Mouse (Mus musculus) forebrain, embryonic 11.5 days (tissue): ENCODE data around the gene Tbc1d9. TPM values are rescaled to one million over a fixed set of nuclear protein-coding genes. Genes with fewer than 3 reads are reported as not detected.
A peak's percentile ranks its signal among the peaks of the same experiment; 100 is the strongest.

Experiments used
- ATAC-seq: fragments of 200-750 bp; cut with Nextera tagmentation; replicated peaks from 2 replicates; pipeline ENCODE4 v1.8.0; 2017; ENCODE audit warnings: moderate TSS enrichment; ENCODE audit not compliant: low FRiP score
- DNase-seq: peaks from one replicate; pipeline ENCODE4 v3.0.0-alpha.2; 2017; ENCODE audit warnings: low spot score
- H3K27ac ChIP-seq: fragments of 300-500 bp; sonication (generic); 2 replicates; pipeline ENCODE4 v1.5.1; 2014; ENCODE audit warnings: low read depth, low read length
- H3K27me3 ChIP-seq: fragments of 300-500 bp; sonication (generic); 2 replicates; pipeline ENCODE4 v1.6.1; 2014; ENCODE audit warnings: mild to moderate bottlenecking, low read length, mixed read lengths; ENCODE audit not compliant: control insufficient read depth, insufficient read depth
- H3K36me3 ChIP-seq: fragments of 300-500 bp; sonication (generic); 2 replicates; pipeline ENCODE4 v1.6.1; 2014; ENCODE audit warnings: mild to moderate bottlenecking, low read length, moderate library complexity, mixed read lengths; ENCODE audit not compliant: control insufficient read depth, insufficient read depth
- H3K4me1 ChIP-seq: fragments of 300-500 bp; sonication (generic); replicated peaks from 2 replicates; pipeline ENCODE4 v1.6.1; 2014; ENCODE audit warnings: low read length, mixed read lengths; ENCODE audit not compliant: control insufficient read depth, insufficient read depth
- H3K4me2 ChIP-seq: fragments of 300-500 bp; sonication (generic); 2 replicates; pipeline ENCODE4 v1.6.1; 2014; ENCODE audit warnings: low read depth, mild to moderate bottlenecking, low read length, moderate library complexity, mixed read lengths; ENCODE audit not compliant: severe bottlenecking
- H3K4me3 ChIP-seq: fragments of 300-500 bp; sonication (generic); 2 replicates; pipeline ENCODE4 v1.5.1; 2014; ENCODE audit warnings: low read depth, low read length
- H3K9ac ChIP-seq: fragments of 300-500 bp; sonication (generic); 2 replicates; pipeline ENCODE4 v1.6.1; 2014; ENCODE audit warnings: low read length
- H3K9me3 ChIP-seq: fragments of 300-500 bp; sonication (generic); 2 replicates; pipeline ENCODE4 v1.6.1; 2016; ENCODE audit warnings: low read length, mixed read lengths; ENCODE audit not compliant: control insufficient read depth
- WGBS: fragments of 180-500 bp; shearing (Covaris S2); extraction: QIAGEN DNeasy Blood & Tissue Kit; methylation state at CpG from one replicate; pipeline ENCODE4 v1.1.7; 2014; 5-methylcytosine and 5-hydroxymethylcytosine counted together
- polyA plus RNA-seq: library from polyadenylated mRNA; unstranded; fragments of >200 nt; fragmentation: Nextera tagmentation; extraction: Ambion mirVana; gene quantifications from 2 replicates; pipeline ENCODE4 v1.2.1, GENCODE M21; 2014

Gene Tbc1d9
- polyA plus RNA-seq, 1 experiment from 2014 or later: 7.6 TPM

- WGBS: 93% methylated on average over 5 of the region's 5 CpGs
- Histone ChIP-seq H3K36me3 (no peaks in the 10 kb centered on the region), H3K4me3 (no peak overlapping the region), H3K27me3 (no peaks in the 10 kb centered on the region), H3K27ac (no peak overlapping the region), H3K4me1 (no peaks in the 10 kb centered on the region), H3K4me2 (no peak overlapping the region), H3K9ac (no peak overlapping the region), H3K9me3 (no peaks in the 10 kb centered on the region)
- no peak for ATAC-seq
- DNase-seq: no peak
These were observed 62.2 kb downstream of the Tbc1d9 start for GRCm38 (mm10) chr8:83227336-83227735.

- H3K4me1 ChIP-seq: no peaks in the 10 kb centered on the region
- H3K36me3 ChIP-seq: no peaks in the 10 kb centered on the region
- DNase-seq (no peak), ATAC-seq (no peak)
- H3K9me3 ChIP-seq: no peaks in the 10 kb centered on the region
- H3K27ac ChIP-seq: no peak overlapping the region
- H3K4me2 ChIP-seq: no peak overlapping the region
- 89% methylated on average over 4 of the region's 4 CpGs for WGBS
- no peak overlapping the region for H3K4me3 ChIP-seq
- no peak overlapping the region for H3K9ac ChIP-seq
- H3K27me3 ChIP-seq: no peaks in the 10 kb centered on the region
These were observed 67.9 kb downstream of the Tbc1d9 start for GRCm38 (mm10) chr8:83233099-83233498.

- H3K4me1 ChIP-seq: no peaks in the 10 kb centered on the region
- no peak overlapping the region for H3K4me2 ChIP-seq
- H3K27me3 ChIP-seq: no peaks in the 10 kb centered on the region
- H3K4me3 ChIP-seq: no peak overlapping the region
- H3K9ac ChIP-seq: no peak overlapping the region
- ATAC-seq (no peak), DNase-seq (no peak)
- no peaks in the 10 kb centered on the region; the same call in 1 of the 2 replicates for H3K36me3 ChIP-seq
- no peaks in the 10 kb centered on the region for H3K9me3 ChIP-seq
- H3K27ac ChIP-seq: no peak overlapping the region
These were observed 74.2 kb downstream of the Tbc1d9 start for GRCm38 (mm10) chr8:83239341-83239740.

- no peak overlapping the region for H3K27ac ChIP-seq
- H3K4me2 ChIP-seq: no peak overlapping the region
- ATAC-seq (no peak), DNase-seq (no peak)
- no peaks in the 10 kb centered on the region; the same call in 1 of the 2 replicates for H3K36me3 ChIP-seq
- no peaks in the 10 kb centered on the region for H3K27me3 ChIP-seq
- WGBS: 92% methylated on average over 7 of the region's 7 CpGs
- no peak overlapping the region for H3K9ac ChIP-seq
- no peaks in the 10 kb centered on the region for H3K9me3 ChIP-seq
- no peak overlapping the region for H3K4me3 ChIP-seq
- no peaks in the 10 kb centered on the region for H3K4me1 ChIP-seq
These were observed 79.0 kb downstream of the Tbc1d9 start for GRCm38 (mm10) chr8:83244151-83244550.

GRCm38 (mm10) chr8:83250858-83251257 lies 85.7 kb downstream of the Tbc1d9 start:
- Histone ChIP-seq H3K4me3 (no peak overlapping the region), H3K4me2 (no peak overlapping the region), H3K4me1 (no peaks in the 10 kb centered on the region), H3K9me3 (no peaks in the 10 kb centered on the region), H3K27ac (no peak overlapping the region), H3K9ac (no peak overlapping the region), H3K27me3 (no peaks in the 10 kb centered on the region), H3K36me3 (no peaks in the 10 kb centered on the region)
- DNase-seq: no peak
- 85% methylated on average over 6 of the region's 6 CpGs for WGBS
- ATAC-seq: no peak

GRCm38 (mm10) chr8:83251362-83252246 lies 86.5 kb downstream of the Tbc1d9 start:
- Histone ChIP-seq H3K4me3 (no peak overlapping the region), H3K36me3 (no peaks in the 10 kb centered on the region; the same call in 1 of the 2 replicates)
- 47% methylated on average over 14 of the region's 14 CpGs for WGBS

GRCm38 (mm10) chr8:83252791-83253190 lies 87.6 kb downstream of the Tbc1d9 start:
- no peak overlapping the region for H3K27ac ChIP-seq
- H3K36me3 ChIP-seq: no peaks in the 10 kb centered on the region; the same call in 1 of the 2 replicates
- no peak overlapping the region for H3K4me3 ChIP-seq
- no peaks in the 10 kb centered on the region for H3K9me3 ChIP-seq
- H3K9ac ChIP-seq: no peak overlapping the region
- H3K27me3 ChIP-seq: no peaks in the 10 kb centered on the region
- DNase-seq (no peak), ATAC-seq (no peak)
- 92% methylated on average over 5 of the region's 5 CpGs for WGBS
- H3K4me1 ChIP-seq: no peaks in the 10 kb centered on the region
- H3K4me2 ChIP-seq: no peak overlapping the region

More at GRCm38 (mm10) chr8:83251362-83252246, 86.5 kb downstream of the Tbc1d9 start:
- DNase-seq (no peak), ATAC-seq (peak; percentile 49; the same call in 1 of the 2 replicates)
- Histone ChIP-seq H3K4me1 (no peaks in the 10 kb centered on the region), H3K9ac (no peak overlapping the region), H3K4me2 (no peak overlapping the region), H3K9me3 (no peaks in the 10 kb centered on the region), H3K27me3 (no peaks in the 10 kb centered on the region), H3K27ac (0 out of 2 replicates have a peak overlapping the region, but pooled peaks have one; percentile 3)

GRCm38 (mm10) chr8:83257631-83258030 lies 92.5 kb downstream of the Tbc1d9 start:
- no peaks in the 10 kb centered on the region for H3K4me1 ChIP-seq
- ATAC-seq: no peak
- no peaks in the 10 kb centered on the region for H3K9me3 ChIP-seq
- no peak for DNase-seq
- no peaks in the 10 kb centered on the region for H3K27me3 ChIP-seq
- 97% methylated on average over 5 of the region's 5 CpGs for WGBS
- no peak overlapping the region for H3K4me2 ChIP-seq
- no peak overlapping the region for H3K27ac ChIP-seq
- H3K4me3 ChIP-seq: no peak overlapping the region
- no peak overlapping the region for H3K9ac ChIP-seq
- no peaks in the 10 kb centered on the region; the same call in 1 of the 2 replicates for H3K36me3 ChIP-seq
